ENCODE assay signal across 26 mouse cellular contexts in the genomic region with DNA sequence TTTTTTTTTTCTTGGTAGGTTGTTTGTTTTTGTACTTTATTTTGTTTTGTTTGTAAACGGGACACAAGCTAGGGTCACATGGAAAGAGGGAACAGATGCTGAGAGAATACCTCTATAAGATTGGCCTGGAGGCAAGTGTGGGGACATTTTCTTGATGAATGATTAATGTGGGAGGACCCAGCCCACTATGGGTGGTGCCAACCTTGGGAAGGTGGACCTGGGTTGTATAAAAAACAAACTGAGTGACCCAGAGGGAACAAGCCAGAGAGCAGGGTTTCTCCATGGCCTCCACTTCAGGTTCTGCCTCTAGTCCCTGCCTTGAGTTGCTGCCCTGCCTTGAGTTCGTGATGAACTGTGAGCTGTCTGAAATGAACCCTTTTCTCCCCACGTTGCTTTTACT. TPM values are rescaled to one million over a fixed set of nuclear protein-coding genes. Genes with fewer than 3 reads are reported as not detected.
DNase-seq lines count a peak whose midpoint lies in the region; ATAC-seq and TF ChIP-seq lines count a peak whose summit lies in the region.
"Had no signal": no experiment of that assay in that cellular context is flagged by ENCODE, and none has a peak within 500 bp of the region (broad histone marks: within the 10 kb centered on the region; RNA-seq: fewer than 3 reads in every experiment).

No protein-coding gene starts in this region.

- H3K27me3 ChIP-seq in liver, adult 2 months (ENCODE audit: control insufficient read depth, insufficient read depth, low read length), result no peaks in the 10 kb centered on the region
- H3K27me3 ChIP-seq in liver, embryonic 11.5 days (replicated peaks; ENCODE audit: control insufficient read depth, insufficient read depth, low read length), result no peaks in the 10 kb centered on the region
- H3K27me3 ChIP-seq: embryonic facial prominence, embryonic 13.5 days; embryonic facial prominence, embryonic 15.5 days; forebrain, embryonic 12.5 days had no signal

- peaks cover 8% of the 10 kb centered on the region; the same call in 1 of the 2 replicates for H3K36me3 ChIP-seq in liver, adult 2 months (ENCODE audit: control insufficient read depth, insufficient read depth, low read length)
- H3K36me3 ChIP-seq in liver, embryonic 11.5 days (ENCODE audit: control insufficient read depth, insufficient read depth, low read length), result no peaks in the 10 kb centered on the region

- H3K9me3 ChIP-seq in liver, embryonic 11.5 days (ENCODE audit: control insufficient read depth, low read length), result no peaks in the 10 kb centered on the region
- H3K9me3 ChIP-seq: embryonic facial prominence, embryonic 15.5 days had no signal

- H3K79me2 ChIP-seq in liver, adult 2 months (ENCODE audit: control insufficient read depth, insufficient read depth, low read length), result peaks cover 5% of the 10 kb centered on the region; the same call in 1 of the 2 replicates

- TF ChIP-seq CTCF in liver, adult 2 months (IDR thresholded peaks at IDR 0.05; ENCODE audit: low read depth, low read length), result no peak

- H3K27ac ChIP-seq in liver, adult 2 months (replicated peaks; ENCODE audit: insufficient read depth, low read depth, low read length), result peak overlapping the region; percentile 77
- no peak overlapping the region for H3K27ac ChIP-seq in liver, embryonic 11.5 days (ENCODE audit: low read depth, low read length)
- H3K27ac ChIP-seq: forebrain, embryonic 12.5 days had no signal

- no peak overlapping the region for H3K4me3 ChIP-seq in liver, adult 2 months (ENCODE audit: insufficient read depth, low read depth, low read length)
- no peak overlapping the region for H3K4me3 ChIP-seq in liver, embryonic 11.5 days (ENCODE audit: low read depth, low read length)

- no peak overlapping the region for H3K9ac ChIP-seq in liver, adult 2 months (ENCODE audit: low read depth, low read length)
- no peak overlapping the region for H3K9ac ChIP-seq in liver, embryonic 11.5 days (ENCODE audit: low read depth, low read length)
- H3K9ac ChIP-seq: embryonic facial prominence, embryonic 15.5 days; forebrain, embryonic 12.5 days had no signal

- peak; percentile 6 for DNase-seq in cerebellum, adult 9-11 months
- no peak for DNase-seq in cerebellum, postnatal 4 days (ENCODE audit: low spot score in 2 of 2)
- peak; percentile 85 for DNase-seq in liver, adult 2 months (ENCODE audit: extremely low read depth, low read depth, low spot score)
- no peak for DNase-seq in liver, embryonic 11.5 days (ENCODE audit: low spot score)
- DNase-seq: adrenal gland, adult 2 months; adrenal gland, postnatal 10 days; adrenal gland, postnatal 25 days; cerebellum, adult 11-12 months; cerebellum, adult 2 months; cerebellum, postnatal 10 days; cerebellum, postnatal 25 days; embryo, embryonic 11 days had no signal

- no peak overlapping the region for H3K4me2 ChIP-seq in liver, embryonic 11.5 days

- H3K4me1 ChIP-seq in liver, adult 2 months (ENCODE audit: control insufficient read depth, insufficient read depth, low read length), result peaks cover 13% of the 10 kb centered on the region
- no peaks in the 10 kb centered on the region for H3K4me1 ChIP-seq in liver, embryonic 11.5 days (replicated peaks; ENCODE audit: control insufficient read depth, insufficient read depth, low read length)

- no peak for TF ChIP-seq POLR2A in liver, adult 2 months (IDR thresholded peaks at IDR 0.05; ENCODE audit: extremely low read depth, insufficient read depth, low read length)

- no peak for ATAC-seq in liver, embryonic 11.5 days (replicated peaks; ENCODE audit: low FRiP score)

- 38% methylated on average over 3 of the region's 3 CpGs for WGBS in liver, adult 2 months
- WGBS in liver, embryonic 11.5 days, result 58% methylated on average over 3 of the region's 3 CpGs

RNA-seq across cellular contexts. Expression of a gene that starts 1.2 kb away (rescaled TPM):
- 29.4 and 29.8 TPM in 2 replicates for total RNA-seq in liver, adult 2 months (2014; rRNA removed)
- polyA plus RNA-seq in liver, adult 2 months (2012; rRNA removed), result 6.4 and 8.6 TPM in 2 replicates
- polyA plus RNA-seq in liver, embryonic 11.5 days (2014; fragmentation: Nextera tagmentation; extraction: Ambion mirVana), result 17.9 and 20.5 TPM in 2 replicates

RNA-seq across cellular contexts. Expression of a gene that starts 45.7 kb away (rescaled TPM):
- 6.4 and 6.9 TPM in 2 replicates for total RNA-seq in liver, adult 2 months (2014; rRNA removed)
- 1.2 and 2.8 TPM in 2 replicates for polyA plus RNA-seq in liver, adult 2 months (2012; rRNA removed)
- not detected in 2 replicates for polyA plus RNA-seq in liver, embryonic 11.5 days (2014; fragmentation: Nextera tagmentation; extraction: Ambion mirVana)
- total RNA-seq: adrenal gland, adult 2 months; adrenal gland, postnatal 25 days; common myeloid progenitor, adult 5-6 weeks; ES-E14; MEL had no signal
- polyA plus RNA-seq: adrenal gland, adult 2 months; brain, embryonic 14.5 days; C2C12; cerebellum, adult 2 months; embryonic facial prominence, embryonic 11.5 days; embryonic facial prominence, embryonic 13.5 days; embryonic facial prominence, embryonic 15.5 days; erythroblast, embryonic 14.5 days; forebrain, embryonic 10.5 days; forebrain, embryonic 12.5 days; forebrain, embryonic 14.5 days; forebrain, embryonic 16.5 days; frontal cortex, adult 2 months had no signal

Comparison
In these comparisons a context has a peak if more than half of its experiments do, and no peak if none do; other contexts are left out.
1. DNase-seq: peak in cerebellum, adult 9-11 months (single experiment) and liver, adult 2 months (single experiment); none in cerebellum, postnatal 4 days (0 of 2) and liver, embryonic 11.5 days (single experiment).